Mouse (Mus musculus) gastrocnemius, postnatal 10 days (tissue): ENCODE data around the gene Ccdc12. TPM values are rescaled to one million over a fixed set of nuclear protein-coding genes. Genes with fewer than 3 reads are reported as not detected.

Experiments used
- DNase-seq: peaks from one replicate; pipeline ENCODE4 v3.0.0; 2021; ENCODE audit warnings: mixed read lengths
- microRNA-seq, 2 experiments: library from miRNA; unstranded; fragments of <30 nt; microRNA quantifications; one replicate each; pipeline ENCODE4 v1.2.0; 2021
- total RNA-seq, 2 experiments: library from RNA; stranded (reverse); gene quantifications; 2 replicates each; pipeline ENCODE4 v1.2.3; 2021

Gene Ccdc12
- total RNA-seq, 2 experiments from 2014 or later: 50.3 to 53.6 TPM

GRCm38 (mm10) chr9:110742295-110742950 is 86.1 kb downstream of the Ccdc12 start:
- DNase-seq: peak; percentile 40

DNA sequence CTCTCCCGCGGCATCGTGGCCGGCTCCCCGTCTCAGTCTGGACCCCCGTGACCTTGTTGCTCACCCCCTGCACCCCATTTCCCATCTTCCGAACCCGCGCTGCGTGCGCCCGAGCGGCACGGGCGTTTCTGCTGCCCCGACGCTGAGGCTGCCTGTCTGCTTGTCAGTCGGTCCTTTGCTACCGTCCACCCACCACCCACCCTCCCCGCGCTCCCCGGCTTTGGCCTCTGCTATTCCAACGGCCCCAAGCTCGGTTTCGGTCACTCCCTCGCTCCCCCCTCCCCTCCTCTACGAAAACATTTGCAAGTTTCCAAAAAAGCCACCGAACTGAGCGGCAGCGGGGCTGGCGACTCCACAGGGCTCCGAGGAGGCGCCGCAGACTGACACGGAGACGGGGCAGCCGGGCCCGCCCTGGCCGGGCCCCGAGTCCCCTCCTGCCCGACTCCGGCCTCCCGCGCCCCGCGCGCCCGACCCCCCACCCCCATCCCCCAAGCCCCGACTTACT is 86.7 kb downstream of the Ccdc12 start:
- DNase-seq: peak; percentile 58

DNA sequence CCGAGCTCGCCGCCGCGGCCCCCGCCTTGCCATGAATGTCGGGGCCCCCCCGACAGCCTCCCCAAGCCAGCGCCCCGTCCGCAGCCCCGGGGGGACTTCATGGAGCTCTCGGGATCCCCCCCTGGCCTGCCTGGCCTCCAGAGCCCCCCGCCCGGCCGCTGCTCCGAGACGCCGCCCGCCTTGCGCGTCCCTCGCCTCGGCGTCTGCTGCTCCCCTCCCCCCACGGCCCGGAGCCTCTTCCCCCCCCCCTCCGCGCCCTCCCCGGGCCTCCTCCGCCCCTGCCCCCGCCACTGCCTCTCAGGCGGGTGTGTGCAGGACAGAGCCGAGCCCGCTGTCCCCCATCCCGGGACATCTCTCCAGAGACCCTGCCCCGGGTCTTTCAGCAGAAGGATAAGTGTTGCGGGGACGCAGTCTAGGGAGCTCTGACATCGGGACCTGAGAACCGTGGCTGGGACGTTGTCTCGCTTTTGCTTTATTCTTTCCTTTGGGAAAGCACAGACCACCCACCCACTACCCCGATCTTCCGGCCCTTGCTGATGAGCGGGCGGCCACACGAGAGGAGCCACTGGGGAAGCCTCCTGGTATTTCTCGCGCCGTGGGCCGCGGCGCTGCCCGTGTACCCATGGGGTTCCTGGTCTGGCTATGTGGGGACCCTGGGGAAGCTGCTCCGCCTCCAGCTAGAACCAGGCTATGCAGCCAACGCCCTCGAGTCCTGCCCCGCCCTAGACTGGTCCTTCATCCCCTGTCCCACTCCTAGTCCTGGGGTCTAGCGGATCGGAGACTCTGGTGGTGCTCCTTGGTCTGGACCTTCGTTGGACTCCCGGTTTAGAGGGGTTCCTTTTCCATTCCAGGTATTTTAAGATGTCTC is 87.4 kb downstream of the Ccdc12 start:
- DNase-seq: no peak

- DNase-seq: no peak
Observed at GRCm38 (mm10) chr9:110745752-110746151, 89.4 kb downstream of the Ccdc12 start.

DNA sequence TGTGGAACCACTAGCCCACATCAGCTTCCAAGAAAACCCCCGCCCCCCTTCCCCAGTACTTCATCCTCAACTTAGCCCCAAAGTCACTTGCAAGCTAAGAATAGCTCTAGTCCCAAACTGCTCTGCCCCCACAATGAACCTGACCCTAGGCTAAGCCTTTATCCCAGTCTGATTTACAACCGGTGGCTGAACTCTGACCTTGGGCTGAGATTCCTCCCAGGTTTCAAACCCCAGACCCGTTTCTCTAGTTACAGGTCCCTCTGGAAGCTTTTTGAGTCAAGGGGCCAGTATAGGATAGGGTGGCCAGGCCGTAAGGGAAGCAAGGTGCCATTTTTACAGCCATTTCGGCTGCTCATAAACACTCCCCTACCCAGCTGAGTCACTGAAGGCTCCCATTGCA is 89.9 kb downstream of the Ccdc12 start:
- no peak for DNase-seq

DNA sequence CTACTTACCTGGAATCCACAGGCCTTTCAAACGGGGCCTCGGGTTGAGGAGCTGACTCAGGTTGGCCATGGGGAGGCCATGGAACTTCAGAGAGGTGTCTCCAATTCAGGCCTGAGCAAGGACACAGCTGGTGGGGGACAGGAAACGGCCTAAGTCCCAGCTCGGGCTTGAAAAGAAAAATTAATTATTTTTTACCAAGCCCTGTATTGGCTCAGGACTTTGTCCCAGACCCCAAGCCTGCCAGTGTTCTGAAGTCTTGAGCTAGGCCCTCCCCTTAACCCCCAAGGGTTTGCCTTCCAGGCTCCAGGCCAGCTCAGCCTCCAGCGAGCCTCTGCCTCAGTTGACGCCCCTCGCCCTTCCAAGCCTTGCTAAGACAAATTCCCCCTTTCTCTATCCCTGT is 90.7 kb downstream of the Ccdc12 start, which contains the start of gene Pth1r:
TSS of gene Pth1r (minus strand) at position 185 of the 400 bp plus-strand sequence.
- no peak for DNase-seq

DNA sequence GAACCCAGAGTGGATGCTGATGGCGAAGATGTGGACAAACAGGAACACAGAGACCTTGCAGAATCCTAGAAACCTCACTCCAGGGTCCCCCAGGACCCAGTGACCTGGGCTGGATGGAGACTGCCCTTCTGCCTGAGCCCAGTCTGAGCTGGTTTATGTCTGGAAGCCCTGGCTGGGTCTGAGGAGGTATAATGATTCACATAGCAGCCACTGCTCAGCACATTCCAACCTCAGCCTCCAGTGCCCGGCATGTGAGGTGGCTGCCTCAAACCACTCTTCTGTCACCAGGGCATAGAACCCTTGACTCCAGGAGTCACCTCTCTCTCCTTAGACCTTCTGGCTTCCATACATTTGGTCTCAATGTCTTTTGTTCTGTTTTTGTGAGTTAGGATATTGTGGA is 92.1 kb downstream of the Ccdc12 start:
- DNase-seq: no peak

DNA sequence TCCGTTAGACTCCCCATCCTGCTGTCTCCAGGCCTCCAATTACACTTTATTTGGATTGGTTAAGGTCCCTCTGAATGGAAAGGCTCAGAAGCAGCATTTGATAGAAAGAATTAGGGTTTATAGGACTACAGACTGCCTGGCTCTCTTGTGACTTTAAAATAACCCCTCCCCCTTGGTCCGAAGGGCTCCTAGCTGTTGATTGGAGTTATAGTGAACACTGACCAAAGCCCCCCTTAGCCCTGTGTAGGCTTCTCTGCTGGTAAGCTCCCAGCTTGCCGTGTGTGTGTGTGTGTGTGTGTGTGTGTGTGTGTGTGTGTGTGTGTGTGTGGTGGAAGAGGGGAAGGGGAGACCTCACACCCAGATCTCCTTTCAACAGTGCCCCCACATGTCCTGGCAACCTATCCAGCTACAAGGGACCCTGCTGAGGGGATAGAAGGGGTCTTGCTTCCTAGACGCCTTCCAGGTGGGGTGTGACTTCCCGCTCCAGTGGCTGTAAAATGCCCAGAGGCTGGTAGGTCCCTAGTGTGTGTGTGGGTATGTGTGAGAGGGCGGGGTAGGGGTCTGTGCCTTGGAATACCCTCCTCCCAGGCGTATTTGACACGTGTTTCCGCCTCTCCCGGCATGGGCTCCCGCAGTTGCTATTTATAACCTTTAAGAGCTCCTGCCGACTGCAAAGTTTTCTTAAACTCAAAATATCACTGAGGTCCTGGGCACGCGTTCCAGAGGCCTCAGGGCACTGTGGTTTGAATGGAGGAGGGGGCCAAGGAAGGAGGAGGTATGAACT is 94.3 kb downstream of the Ccdc12 start:
- no peak for DNase-seq

- DNase-seq: no peak
Observed at GRCm38 (mm10) chr9:110751412-110751811, 95.1 kb downstream of the Ccdc12 start.

GRCm38 (mm10) chr9:110752917-110753435 is 96.7 kb downstream of the Ccdc12 start:
- no peak for DNase-seq

GRCm38 (mm10) chr9:110753773-110754172 is 97.5 kb downstream of the Ccdc12 start:
- no peak for DNase-seq

DNA sequence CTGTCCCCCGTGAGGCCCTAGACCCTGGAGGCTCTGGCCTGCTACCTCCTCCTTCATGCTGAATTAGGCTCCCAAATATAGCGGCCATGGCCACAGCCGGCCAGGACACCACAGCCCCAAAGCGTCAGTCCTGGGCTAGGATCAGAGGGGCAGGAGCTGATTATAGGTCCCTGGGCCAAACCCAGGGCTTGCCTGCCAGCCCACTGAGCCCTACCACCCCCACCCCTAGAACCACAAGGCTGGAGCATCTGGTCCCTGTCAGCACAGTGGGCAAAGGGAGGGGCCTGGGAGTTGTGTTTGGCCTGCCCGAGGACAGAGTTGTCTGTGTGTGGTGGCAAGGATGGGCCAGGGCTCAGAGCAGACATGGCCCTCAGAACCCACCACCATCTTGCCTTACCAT is 101.5 kb downstream of the Ccdc12 start:
- DNase-seq: no peak

GRCm38 (mm10) chr9:110758605-110759004 is 102.3 kb downstream of the Ccdc12 start:
- peak; percentile 85 for DNase-seq

- DNase-seq: peak; percentile 60
Observed at GRCm38 (mm10) chr9:110759265-110759664, 103.0 kb downstream of the Ccdc12 start.

DNA sequence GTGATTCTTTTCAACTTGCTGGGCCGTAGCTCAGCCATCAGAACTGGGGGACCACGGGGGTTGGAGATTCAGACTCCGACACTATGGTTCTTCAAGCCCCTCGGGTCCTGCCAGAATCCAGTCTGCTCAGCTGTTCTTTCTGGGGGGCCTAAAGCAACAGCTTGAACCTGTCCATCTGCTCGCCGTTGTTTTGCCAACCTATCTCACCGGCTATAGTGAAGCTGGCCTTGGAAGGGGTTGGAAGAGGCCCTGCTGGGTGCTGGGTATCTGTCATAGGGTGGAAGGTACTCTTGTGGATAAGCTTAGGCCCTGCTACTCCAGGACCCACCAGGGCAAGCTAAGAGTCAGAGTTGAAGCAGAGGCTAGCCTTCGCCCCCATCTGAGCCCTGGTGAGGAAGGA is 104.6 kb downstream of the Ccdc12 start:
- DNase-seq: no peak

Small RNA genes lying within 50 kb of the gene (microRNA-seq; reads per million reads assigned to microRNA genes)
- gene Mir8107: 0 reads per million in 2 experiments

Other genes starting within 250 kb of the Ccdc12 start
- 10 to 100 TPM; 12.6 to 22.0 TPM for gene Ptpn23, start 248.3 kb upstream of the Ccdc12 start, total RNA-seq
- 10 to 100 TPM in 1 of 2 experiments, under 1 TPM in 1; 0.59 to 15.6 TPM for gene Ngp, start 236.8 kb upstream of the Ccdc12 start, total RNA-seq
- 1 to 10 TPM; 6.0 to 8.3 TPM for gene Klhl18, start 179.8 kb upstream of the Ccdc12 start, total RNA-seq
- under 1 TPM; 0.23 to 0.42 TPM for gene Kif9, start 179.5 kb upstream of the Ccdc12 start, total RNA-seq
- 10 to 100 TPM; 38.0 to 47.3 TPM for gene Setd2, start 123.9 kb upstream of the Ccdc12 start, total RNA-seq
- gene Nradd, start 32.1 kb upstream of the Ccdc12 start, total RNA-seq: 1 to 10 TPM; 1.6 to 2.2 TPM
- 1 to 10 TPM; 2.2 to 3.4 TPM for gene Nbeal2, start 2.3 kb upstream of the Ccdc12 start, total RNA-seq
- gene Myl3, start 85.4 kb downstream of the Ccdc12 start, total RNA-seq: 100 to 1,000 TPM; 260 to 321 TPM
- gene Pth1r, start 90.6 kb downstream of the Ccdc12 start, total RNA-seq: 10 to 100 TPM in 1 of 2 experiments, 1 to 10 TPM in 1; 4.1 to 11.8 TPM
- not detected for gene Prss42, start 141.7 kb downstream of the Ccdc12 start, total RNA-seq
- not detected for gene Prss44, start 157.5 kb downstream of the Ccdc12 start, total RNA-seq
- gene Prss43, start 170.2 kb downstream of the Ccdc12 start, total RNA-seq: not detected
- not detected for gene Prss45, start 178.1 kb downstream of the Ccdc12 start, total RNA-seq
- gene Prss46, start 188.0 kb downstream of the Ccdc12 start, total RNA-seq: under 1 TPM in 1 of 2 experiments, not detected in 1; 0.29 TPM
- gene Prss50, start 201.5 kb downstream of the Ccdc12 start, total RNA-seq: under 1 TPM in 1 of 2 experiments, not detected in 1; 0.41 TPM
- gene Als2cl, start 223.4 kb downstream of the Ccdc12 start, total RNA-seq: 1 to 10 TPM; 4.5 to 9.7 TPM
- under 1 TPM; 0.47 to 0.54 TPM for gene Tmie, start 223.6 kb downstream of the Ccdc12 start, total RNA-seq